Mouse (Mus musculus): ENCODE results near the gene Ttc9.

DNA sequence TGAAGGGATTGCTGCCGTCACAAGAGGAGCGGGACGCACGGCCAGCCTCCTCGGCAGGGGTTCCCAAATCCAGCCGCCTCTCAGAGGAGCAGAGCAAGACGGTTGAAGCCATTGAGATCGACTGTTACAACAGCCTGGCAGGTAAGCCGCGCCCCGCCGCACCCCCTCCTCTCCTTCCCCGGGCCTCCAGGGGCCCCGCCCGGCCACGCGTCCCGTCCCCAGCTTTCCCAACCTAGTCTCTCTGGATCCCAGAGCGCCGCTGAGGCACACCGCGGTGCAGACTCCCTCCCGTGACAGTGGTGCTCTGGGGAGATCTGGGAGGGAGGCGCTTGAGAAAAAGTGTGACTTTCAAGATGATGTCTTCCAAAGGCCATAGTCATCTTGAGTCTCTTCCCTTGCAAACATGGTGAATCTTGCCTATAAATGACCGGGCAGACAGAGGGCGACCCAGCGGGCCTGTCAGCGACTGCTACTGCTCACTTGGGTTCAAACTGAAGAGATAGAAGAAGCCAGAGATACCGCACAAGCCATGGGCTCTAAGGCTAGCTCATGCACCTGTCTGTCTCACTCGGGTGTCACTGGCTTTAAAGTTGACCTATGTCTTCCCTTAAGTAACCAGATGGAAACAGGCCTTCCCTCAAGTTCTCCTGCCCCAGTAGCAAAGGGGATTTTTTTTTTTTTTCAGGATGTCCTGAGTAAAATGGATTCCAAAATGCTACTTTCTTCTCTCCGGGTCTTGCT, 782 bp downstream of the Ttc9 start:
- TF ChIP-seq CTCF (IDR thresholded peaks at IDR 0.05; ENCODE audit: control insufficient read depth, insufficient read depth, insufficient replicate concordance, low read depth, low read length) (no peak), POLR2A (IDR thresholded peaks at IDR 0.05; ENCODE audit: control insufficient read depth, low read depth, low read length) (no peak)
